Mouse (Mus musculus): Measurements from ENCODE around the gene Wnt7b.

DNA sequence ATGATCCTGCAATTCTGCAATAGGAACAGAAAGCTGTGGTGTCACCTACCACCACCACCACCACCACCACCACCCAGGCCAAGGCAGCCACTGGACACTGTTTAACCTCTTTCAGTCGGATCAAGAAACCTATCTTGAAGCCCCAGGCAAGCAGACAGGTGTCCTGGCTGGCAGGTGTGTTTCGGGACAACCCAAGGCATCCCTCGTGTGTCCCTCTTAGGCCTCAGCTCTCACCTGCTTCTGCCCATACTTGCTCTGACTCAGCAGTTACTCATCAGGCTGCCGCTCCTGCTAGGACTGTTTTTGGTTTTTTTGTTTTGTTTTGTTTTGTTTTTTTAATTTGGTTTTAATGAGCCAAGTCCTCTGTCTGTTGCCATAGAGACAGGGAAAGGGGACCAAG lies 35.8 kb downstream of the Wnt7b start:
- TF ChIP-seq CTCF (IDR thresholded peaks at IDR 0.05; ENCODE audit: borderline replicate concordance, extremely low read depth, insufficient read depth, insufficient read length) (no peak), POLR2A (IDR thresholded peaks at IDR 0.05; ENCODE audit: borderline replicate concordance, extremely low read depth, insufficient read depth, insufficient read length, poor library complexity, severe bottlenecking) (no peak)
